In genomic region chr8:83064096-83064495, GRCm38 (mm10) we compare ENCODE assay signal across 17 mouse cellular contexts.
DNase-seq lines count a peak whose midpoint lies in the region; ATAC-seq and TF ChIP-seq lines count a peak whose summit lies in the region.
"Had no signal": no experiment of that assay in that cellular context is flagged by ENCODE, and none has a peak within 500 bp of the region (broad histone marks: within the 10 kb centered on the region; RNA-seq: fewer than 3 reads in every experiment).

No protein-coding gene starts in this region.

- H3K36me3 ChIP-seq in forebrain, embryonic 11.5 days (ENCODE audit: control insufficient read depth, insufficient read depth, low read length), result no peaks in the 10 kb centered on the region
- H3K36me3 ChIP-seq: heart, embryonic 15.5 days; hindbrain, embryonic 15.5 days; midbrain, embryonic 12.5 days had no signal

- no peaks in the 10 kb centered on the region for H3K9me3 ChIP-seq in forebrain, embryonic 11.5 days (ENCODE audit: control insufficient read depth, low read length)
- H3K9me3 ChIP-seq: heart, embryonic 15.5 days; hindbrain, embryonic 15.5 days; midbrain, embryonic 12.5 days had no signal

- peak; percentile 80 for ATAC-seq in megakaryocyte, adult 5-6 weeks (ENCODE audit: poor library complexity, severe bottlenecking)
- ATAC-seq in forebrain, embryonic 11.5 days (replicated peaks; ENCODE audit: low FRiP score), result no peak
- ATAC-seq: Patski had no signal

- TF ChIP-seq POLR2A in bone marrow macrophage, adult 2 months (IDR thresholded peaks at IDR 0.05; ENCODE audit: borderline replicate concordance, low read depth, low read length), result no peak

- H3K4me3 ChIP-seq in gastrocnemius, adult 2 months, result 0 out of 2 replicates have a peak overlapping the region, but pooled peaks have one; percentile 2
- H3K4me3 ChIP-seq in layer of hippocampus, adult 2 months, result no peak overlapping the region
- H3K4me3 ChIP-seq in bone marrow macrophage, adult 2 months (ENCODE audit: insufficient read depth, low read length), result no peak overlapping the region
- no peak overlapping the region for H3K4me3 ChIP-seq in forebrain, embryonic 11.5 days (ENCODE audit: low read depth, low read length)
- H3K4me3 ChIP-seq: erythroblast, embryonic 14.5 days; heart, embryonic 15.5 days; hindbrain, embryonic 15.5 days; midbrain, embryonic 12.5 days had no signal

- WGBS in forebrain, embryonic 11.5 days, result 95% methylated on average over 6 of the region's 6 CpGs

- no peak for TF ChIP-seq CTCF in gastrocnemius, adult 2 months (IDR thresholded peaks at IDR 0.05)
- TF ChIP-seq CTCF in layer of hippocampus, adult 2 months (conservative IDR thresholded peaks at IDR 0.05), result no peak
- TF ChIP-seq CTCF in bone marrow macrophage, adult 2 months (IDR thresholded peaks at IDR 0.05; ENCODE audit: low read depth, low read length), result no peak

- DNase-seq in gastrocnemius, adult 2 months, result peak; percentile 56
- DNase-seq in gastrocnemius, postnatal 36 days, result no peak
- DNase-seq in layer of hippocampus, adult 2 months (ENCODE audit: low spot score in 2 of 2), result no peak
- DNase-seq in layer of hippocampus, postnatal 36 days, result no peak
- DNase-seq in forebrain, embryonic 11.5 days (ENCODE audit: low spot score), result no peak
- no peak for DNase-seq in layer of hippocampus, postnatal 25 days (ENCODE audit: extremely low spot score in 1 of 2, low spot score in 1 of 2)
- DNase-seq: cerebellum, adult 9-11 months; kidney, postnatal 10 days; lung, adult 2 months; thymus, postnatal 36 days had no signal

- H3K27ac ChIP-seq in gastrocnemius, adult 2 months, result peak overlapping the region; percentile 90
- 0 out of 2 replicates have a peak overlapping the region, but pooled peaks have one; percentile 3 for H3K27ac ChIP-seq in layer of hippocampus, adult 2 months
- peak overlapping the region; percentile 95 for H3K27ac ChIP-seq in bone marrow macrophage, adult 2 months (ENCODE audit: insufficient read depth, low read depth, low read length)
- no peak overlapping the region for H3K27ac ChIP-seq in forebrain, embryonic 11.5 days (ENCODE audit: low read depth, low read length)
- H3K27ac ChIP-seq: heart, embryonic 15.5 days; hindbrain, embryonic 15.5 days; midbrain, embryonic 12.5 days had no signal

- no peak overlapping the region for H3K9ac ChIP-seq in forebrain, embryonic 11.5 days (ENCODE audit: low read length)
- H3K9ac ChIP-seq: heart, embryonic 15.5 days; hindbrain, embryonic 15.5 days; midbrain, embryonic 12.5 days had no signal

- H3K4me2 ChIP-seq in forebrain, embryonic 11.5 days (ENCODE audit: low read depth, low read length, severe bottlenecking), result no peak overlapping the region
- H3K4me2 ChIP-seq: heart, embryonic 15.5 days; hindbrain, embryonic 15.5 days; midbrain, embryonic 12.5 days had no signal

- peaks cover 64% of the 10 kb centered on the region for H3K4me1 ChIP-seq in bone marrow macrophage, adult 2 months (ENCODE audit: control insufficient read depth, insufficient read depth, low read length)
- H3K4me1 ChIP-seq in forebrain, embryonic 11.5 days (replicated peaks; ENCODE audit: control insufficient read depth, insufficient read depth, low read length), result no peaks in the 10 kb centered on the region
- H3K4me1 ChIP-seq: hindbrain, embryonic 15.5 days; midbrain, embryonic 12.5 days had no signal

- no peaks in the 10 kb centered on the region for H3K27me3 ChIP-seq in forebrain, embryonic 11.5 days (ENCODE audit: control insufficient read depth, insufficient read depth, low read length)
- H3K27me3 ChIP-seq: heart, embryonic 15.5 days; hindbrain, embryonic 15.5 days; midbrain, embryonic 12.5 days; Patski had no signal

- intact Hi-C loops in gastrocnemius, adult 2 months (cut with DNase I), result loop anchor here (5.0 kb wide), 1 partner anchor 97 kb away; no protein-coding TSS in a partner anchor
- intact Hi-C loops in gastrocnemius, postnatal 36 days (cut with DNase I), result no loop called here
